In the genomic region with DNA sequence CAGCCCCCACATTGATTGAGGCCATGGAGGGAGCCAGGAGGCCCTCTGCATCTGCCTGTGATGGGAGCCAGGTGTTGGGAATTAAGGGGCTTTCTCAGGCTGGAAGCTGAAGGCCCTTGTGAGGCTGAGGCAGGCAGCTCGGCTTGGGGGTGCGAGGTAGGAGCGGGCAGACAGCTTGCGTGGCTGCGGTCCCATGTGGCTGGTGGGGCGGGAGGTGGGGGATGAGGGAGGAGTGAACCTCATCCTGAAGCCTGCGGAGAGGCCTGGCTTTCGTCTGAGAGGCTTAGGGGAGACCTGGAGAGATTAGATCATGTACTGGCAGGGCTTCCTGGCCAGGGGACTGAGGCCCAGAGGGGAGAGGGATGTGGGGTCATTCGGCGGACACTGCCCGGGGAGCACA, we compare ENCODE assay signal across 11 mouse cellular contexts. TPM values are rescaled to one million over a fixed set of nuclear protein-coding genes. Genes with fewer than 3 reads are reported as not detected.
DNase-seq lines count a peak whose midpoint lies in the region; ATAC-seq lines count a peak whose summit lies in the region.
"Had no signal": no experiment of that assay in that cellular context is flagged by ENCODE, and none has a peak within 500 bp of the region (broad histone marks: within the 10 kb centered on the region; RNA-seq: fewer than 3 reads in every experiment).

No protein-coding gene starts in this region.

- peak; percentile 62 for DNase-seq in gastrocnemius, adult 18-20 months (ENCODE audit: low spot score)
- no peak for DNase-seq in gastrocnemius, postnatal 10 days
- DNase-seq in MN1 (ENCODE audit: low spot score) (peak; percentile 62), liver (peak; percentile 58)
- DNase-seq in gastrocnemius, postnatal 25 days = peak; percentile 73
- DNase-seq in thymus, postnatal 0 days (ENCODE audit: low spot score) = no peak
- DNase-seq in testis, postnatal 14 days (ENCODE audit: low spot score) = no peak
- DNase-seq: adrenal gland, postnatal 14 days; lung, postnatal 36 days had no signal

- no peak for ATAC-seq in frontal cortex, adult (ENCODE audit: low TSS enrichment)

RNA-seq across cellular contexts. Expression of gene Tnnt3, which starts 15.5 kb away (rescaled TPM):
- total RNA-seq in gastrocnemius, adult 18-20 months (2021) = over 10,000 TPM; 35,269 to 35,976 TPM
- total RNA-seq in gastrocnemius, postnatal 10 days (2021) = over 10,000 TPM; 17,146 to 18,824 TPM
- total RNA-seq in gastrocnemius, postnatal 25 days (2021) = over 10,000 TPM; 28,170 to 31,317 TPM
- 4.7 and 5.2 TPM in 2 replicates for polyA plus RNA-seq in thymus, postnatal 0 days (2015; fragmentation: Nextera tagmentation; extraction: Ambion mirVana)

RNA-seq across cellular contexts. Expression of gene Lsp1, which starts 22.5 kb away (rescaled TPM):
- total RNA-seq in gastrocnemius, adult 18-20 months (2021) = 10 to 100 TPM; 30.3 to 38.4 TPM
- total RNA-seq in gastrocnemius, postnatal 10 days (2021) = 10 to 100 TPM; 14.4 to 24.4 TPM
- total RNA-seq in gastrocnemius, postnatal 25 days (2021) = 10 to 100 TPM; 43.2 to 60.3 TPM
- 655 and 664 TPM in 2 replicates for polyA plus RNA-seq in thymus, postnatal 0 days (2015; fragmentation: Nextera tagmentation; extraction: Ambion mirVana)

RNA-seq across cellular contexts. Expression of gene Tnni2, which starts 41.5 kb away (rescaled TPM):
- total RNA-seq in gastrocnemius, adult 18-20 months (2021) = over 10,000 TPM; 19,257 to 20,060 TPM
- total RNA-seq in gastrocnemius, postnatal 10 days (2021) = over 10,000 TPM; 11,296 to 12,937 TPM
- over 10,000 TPM; 16,193 to 17,938 TPM for total RNA-seq in gastrocnemius, postnatal 25 days (2021)
- polyA plus RNA-seq in thymus, postnatal 0 days (2015; fragmentation: Nextera tagmentation; extraction: Ambion mirVana) = 14.1 and 14.3 TPM in 2 replicates

RNA-seq across cellular contexts. Expression of gene Syt8, which starts 48.5 kb away (rescaled TPM):
- not detected for total RNA-seq in gastrocnemius, adult 18-20 months (2021)
- total RNA-seq in gastrocnemius, postnatal 10 days (2021) = under 1 TPM in 1 of 2 experiments, not detected in 1; 0.36 TPM
- not detected for total RNA-seq in gastrocnemius, postnatal 25 days (2021)
- 0.34 and 0.75 TPM in 2 replicates for polyA plus RNA-seq in thymus, postnatal 0 days (2015; fragmentation: Nextera tagmentation; extraction: Ambion mirVana)
- total RNA-seq: adrenal gland, postnatal 14 days; gastrocnemius, postnatal 36 days had no signal

RNA-seq across cellular contexts. Expression of gene Mrpl23, which starts 49.4 kb away (rescaled TPM):
- total RNA-seq in gastrocnemius, adult 18-20 months (2021) = 1 to 10 TPM; 1.7 to 1.9 TPM
- total RNA-seq in gastrocnemius, postnatal 10 days (2021) = 1 to 10 TPM; 6.4 to 7.2 TPM
- total RNA-seq in gastrocnemius, postnatal 25 days (2021) = 10 to 100 TPM in 1 of 2 experiments, 1 to 10 TPM in 1; 8.6 to 18.3 TPM
- polyA plus RNA-seq in thymus, postnatal 0 days (2015; fragmentation: Nextera tagmentation; extraction: Ambion mirVana) = 20.1 and 20.7 TPM in 2 replicates

Comparison
In these comparisons a context has a peak if more than half of its experiments do, and no peak if none do; other contexts are left out.
1. DNase-seq: peak in gastrocnemius, adult 18-20 months (single experiment), MN1 (single experiment), gastrocnemius, postnatal 25 days (single experiment) and liver (single experiment); none in gastrocnemius, postnatal 10 days (single experiment), thymus, postnatal 0 days (single experiment) and testis, postnatal 14 days (single experiment).